Mouse (Mus musculus): ENCODE results near the gene Phldb3.

GRCm38 (mm10) chr7:24676575-24676974 lies 66.0 kb downstream of the Phldb3 start, which contains the start of gene Tex101:
- TF ChIP-seq CTCF (conservative IDR thresholded peaks at IDR 0.05; ENCODE audit: low read length), result no peak
- no peak for TF ChIP-seq NANOG (IDR thresholded peaks at IDR 0.05; ENCODE audit: borderline replicate concordance, low read length)
